Mouse (Mus musculus): ENCODE measurements around the gene Ptprf.

The Ptprf gene

GRCm38 (mm10) chr4:118291231-118291630, at the start of gene Ptprf:
Gene Ptprf (minus strand): TSS chr4:118291405.
- peak; percentile 73 to 74 for DNase-seq (ENCODE audit: low spot score in 2 of 2)

- peak in 1 of 2 experiments; percentile 12 for DNase-seq (ENCODE audit: low spot score in 2 of 2)
These were observed 45.5 kb upstream of the Ptprf start for GRCm38 (mm10) chr4:118336658-118337057.

DNA sequence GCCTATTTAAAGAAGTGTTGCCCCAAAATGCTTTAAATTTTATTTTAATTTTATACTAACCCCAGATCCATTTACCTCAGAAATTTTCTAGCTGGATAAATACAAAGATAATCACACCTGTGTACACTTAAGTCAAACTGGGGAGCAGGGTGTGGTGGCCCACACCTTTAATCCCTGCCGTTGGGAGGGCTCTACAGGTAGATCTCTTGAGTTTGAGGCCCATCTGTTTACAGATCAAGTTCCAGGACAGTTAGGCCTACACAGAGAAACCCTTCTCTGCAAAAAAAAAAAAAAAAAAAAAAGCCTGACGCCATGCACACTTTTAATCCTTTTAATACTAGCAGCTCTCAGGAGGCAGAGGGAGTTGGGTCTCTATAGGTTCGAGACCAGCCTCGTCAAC, 44.8 kb upstream of the Ptprf start:
- no peak for DNase-seq (ENCODE audit: low spot score in 2 of 2)

DNA sequence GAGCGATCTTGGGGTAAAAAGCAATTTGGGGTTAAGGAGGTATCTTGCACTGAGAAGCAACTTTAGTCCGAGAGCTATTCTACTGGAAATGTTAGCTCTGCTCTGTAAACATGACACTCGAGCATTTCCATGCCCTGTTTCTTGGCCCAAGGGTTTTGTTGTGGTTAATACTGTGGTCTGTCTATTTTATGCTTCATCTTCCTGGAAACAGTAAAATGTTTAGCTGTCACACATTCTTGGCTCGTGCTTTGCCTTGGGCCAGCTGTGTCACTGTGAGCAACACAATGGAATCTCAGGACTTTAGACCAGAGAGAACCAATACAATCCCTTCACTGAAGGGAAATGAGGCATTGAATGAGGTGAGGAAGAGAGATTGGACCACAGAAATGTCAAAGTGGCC, 40.6 kb upstream of the Ptprf start:
- DNase-seq (ENCODE audit: low spot score in 2 of 2): no peak

GRCm38 (mm10) chr4:118326476-118326875, 35.3 kb upstream of the Ptprf start:
- DNase-seq (ENCODE audit: low spot score in 2 of 2): peak in 1 of 2 experiments; percentile 28

- no peak for DNase-seq (ENCODE audit: low spot score in 2 of 2)
These were observed 29.4 kb upstream of the Ptprf start for GRCm38 (mm10) chr4:118320636-118321035.

DNA sequence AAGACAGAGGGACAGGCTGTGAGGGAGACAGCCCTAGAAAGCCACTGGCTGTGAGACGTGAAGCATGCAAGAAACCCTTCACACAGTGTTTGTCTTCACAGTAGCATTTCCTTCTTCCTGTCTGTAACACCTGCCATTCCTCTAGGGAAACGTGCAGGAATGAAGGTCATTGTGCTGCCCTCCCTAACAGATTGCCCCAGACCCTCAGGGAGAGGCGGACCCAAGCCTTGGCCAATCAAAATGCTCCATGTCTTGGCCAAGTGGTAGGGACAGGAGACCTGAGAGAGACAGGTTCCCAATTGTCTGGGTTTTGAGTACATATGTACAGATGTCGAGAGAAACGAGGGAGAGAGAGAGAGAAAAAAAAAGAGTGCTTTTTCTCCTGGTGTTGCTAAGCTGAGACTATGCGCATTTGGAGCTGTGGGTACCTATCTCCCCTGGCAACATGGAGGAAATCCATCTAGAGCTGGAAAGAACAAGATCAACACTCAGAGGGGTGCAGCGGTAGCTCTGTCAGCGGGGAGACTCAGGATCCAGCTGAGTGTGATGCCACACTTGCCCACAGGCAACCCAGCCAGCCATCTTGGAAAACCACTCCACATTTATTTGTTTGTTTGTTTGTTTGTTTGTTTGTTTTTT, 28.6 kb upstream of the Ptprf start:
- DNase-seq (ENCODE audit: low spot score in 2 of 2): no peak

DNA sequence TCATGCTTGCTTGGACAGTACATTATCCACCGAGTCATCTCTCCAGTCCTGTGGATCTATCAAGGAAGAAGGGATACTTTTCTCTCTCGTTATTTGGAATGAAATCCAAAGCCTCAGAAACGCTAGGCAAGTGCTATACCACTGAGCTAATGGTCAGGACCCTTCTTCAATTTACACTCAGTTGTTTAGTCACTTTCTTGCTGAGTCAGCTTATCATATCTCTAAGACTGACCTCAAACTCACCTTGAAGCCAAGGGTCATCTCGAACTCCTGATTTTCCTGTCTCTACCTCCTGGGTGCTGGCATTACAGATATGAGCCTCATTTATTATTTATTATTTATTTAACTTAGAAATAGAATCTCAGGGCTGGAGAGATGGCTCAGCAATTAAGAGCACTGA, 25.5 kb upstream of the Ptprf start:
- no peak for DNase-seq (ENCODE audit: low spot score in 2 of 2)

DNA sequence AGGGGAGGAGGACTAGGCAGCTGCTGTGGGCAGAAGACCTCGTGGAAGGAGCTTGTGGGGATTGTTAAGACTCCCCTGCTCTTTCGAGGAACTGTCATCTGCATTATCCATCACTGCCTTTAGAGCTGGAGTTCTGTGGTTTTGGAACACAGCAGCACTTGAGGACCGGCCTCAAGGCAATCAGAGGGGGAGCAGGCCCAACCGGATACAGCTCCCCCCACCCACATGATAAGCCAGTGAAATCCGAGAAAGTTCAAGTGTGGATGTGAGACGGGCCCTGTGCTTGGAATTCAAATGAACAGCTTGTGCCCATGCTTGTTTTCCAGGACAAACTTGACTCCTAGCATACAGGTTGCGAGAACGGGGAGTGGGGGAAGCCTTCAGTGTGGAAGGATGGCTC, 24.1 kb upstream of the Ptprf start:
- DNase-seq (ENCODE audit: low spot score in 2 of 2): no peak

- DNase-seq (ENCODE audit: low spot score in 2 of 2): no peak
These were observed 19.3 kb upstream of the Ptprf start for GRCm38 (mm10) chr4:118310461-118310860.

- DNase-seq (ENCODE audit: low spot score in 2 of 2): no peak
These were observed 16.5 kb upstream of the Ptprf start for GRCm38 (mm10) chr4:118307533-118308263.

DNA sequence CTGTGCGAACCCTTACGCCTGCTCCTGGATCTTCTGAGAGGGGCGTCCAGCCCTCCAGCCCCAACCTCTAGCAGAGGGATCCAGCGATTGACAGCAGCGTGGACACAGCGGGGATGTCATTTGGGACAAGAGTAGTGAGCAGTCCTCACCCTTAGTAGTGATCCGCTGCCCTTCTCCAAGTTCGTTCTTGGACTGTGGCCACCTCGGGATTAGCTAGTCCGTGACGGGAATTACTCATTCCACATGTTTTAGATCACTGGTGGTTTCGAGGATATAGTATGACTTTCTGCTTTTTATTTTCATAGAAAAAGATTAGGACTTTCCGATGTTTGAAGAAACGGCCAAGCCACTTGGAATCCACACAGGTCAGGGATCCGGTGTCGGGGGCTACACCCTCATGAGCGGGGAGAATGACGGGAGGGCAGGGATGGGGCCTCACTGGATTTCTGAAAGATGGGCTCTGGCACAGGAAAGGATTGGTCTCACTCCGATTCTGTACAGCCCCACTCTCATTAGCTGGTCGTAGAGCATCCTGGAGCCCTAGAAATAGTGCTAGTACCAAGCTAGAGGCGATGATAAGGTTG, 15.0 kb upstream of the Ptprf start:
- DNase-seq (ENCODE audit: low spot score in 2 of 2): no peak

- no peak for DNase-seq (ENCODE audit: low spot score in 2 of 2)
These were observed 13.8 kb upstream of the Ptprf start for GRCm38 (mm10) chr4:118304984-118305383.

DNA sequence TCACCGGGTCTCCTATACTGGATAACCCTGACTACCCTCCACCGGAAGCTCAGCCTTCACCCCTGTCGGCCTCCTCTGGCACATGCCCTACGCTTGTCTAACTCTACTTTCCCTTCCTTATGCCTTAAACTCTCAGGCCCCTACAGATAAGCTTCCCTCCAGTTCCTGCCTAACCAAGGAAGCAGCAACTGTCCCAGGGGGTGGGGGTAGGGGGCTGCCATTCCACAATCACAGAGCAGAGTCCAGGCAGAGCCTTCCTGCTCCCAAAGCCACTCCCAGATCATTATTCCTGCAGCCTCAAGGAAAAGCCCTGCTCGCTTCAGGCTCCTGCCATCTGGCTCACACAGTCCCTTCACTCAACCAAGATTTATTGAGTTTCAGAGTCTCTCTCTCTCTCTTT, 6.6 kb upstream of the Ptprf start:
- no peak for DNase-seq (ENCODE audit: low spot score in 2 of 2)

GRCm38 (mm10) chr4:118295651-118296561, 4.7 kb upstream of the Ptprf start:
- no peak for DNase-seq (ENCODE audit: low spot score in 2 of 2)

- DNase-seq (ENCODE audit: low spot score in 2 of 2): no peak
These were observed 3.6 kb upstream of the Ptprf start for GRCm38 (mm10) chr4:118294811-118295210.

- DNase-seq (ENCODE audit: low spot score in 2 of 2): peak; percentile 68 to 77
These were observed 1.6 kb upstream of the Ptprf start for GRCm38 (mm10) chr4:118292741-118293306.

- no peak for DNase-seq (ENCODE audit: low spot score in 2 of 2)
These were observed 682 bp downstream of the Ptprf start for GRCm38 (mm10) chr4:118290416-118291030.

GRCm38 (mm10) chr4:118289960-118290415, 1.2 kb downstream of the Ptprf start:
- DNase-seq (ENCODE audit: low spot score in 2 of 2): peak in 1 of 2 experiments; percentile 70

- DNase-seq (ENCODE audit: low spot score in 2 of 2): no peak
These were observed 1.9 kb downstream of the Ptprf start for GRCm38 (mm10) chr4:118289266-118289665.

DNA sequence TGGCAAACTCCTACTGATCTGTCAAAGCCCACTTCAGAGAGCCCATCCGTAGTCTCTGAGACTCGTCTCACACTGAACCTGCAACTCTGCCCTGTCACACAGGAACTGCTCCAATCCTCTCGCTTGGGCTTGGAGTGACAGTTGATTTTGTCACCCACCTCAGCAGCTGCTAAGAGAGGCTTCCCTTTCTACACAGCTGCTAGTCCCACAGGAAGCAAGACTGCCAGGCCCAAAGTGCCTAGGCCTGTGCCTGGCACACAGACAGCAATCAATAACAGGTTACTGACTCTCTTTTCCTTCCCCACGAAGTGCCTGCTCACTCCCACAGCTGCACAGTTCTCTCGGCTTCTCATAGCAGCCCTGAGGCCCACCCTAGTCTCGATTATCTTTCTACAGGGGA, 2.7 kb downstream of the Ptprf start:
- no peak for DNase-seq (ENCODE audit: low spot score in 2 of 2)
